Mouse (Mus musculus) hindbrain, embryonic 11.5 days (tissue): Measurements from ENCODE around the gene Bfsp1. TPM values are rescaled to one million over a fixed set of nuclear protein-coding genes. Genes with fewer than 3 reads are reported as not detected.
A peak's percentile ranks its signal among the peaks of the same experiment; 100 is the strongest.

Experiments used
- ATAC-seq: fragments of 200-750 bp; cut with Nextera tagmentation; 2 replicates; pipeline ENCODE4 v1.8.0; 2017; ENCODE audit warnings: mild to moderate bottlenecking, moderate TSS enrichment, moderate library complexity; ENCODE audit not compliant: low FRiP score
- DNase-seq: peaks from one replicate; pipeline ENCODE4 v3.0.0-alpha.2; 2015; ENCODE audit warnings: low spot score
- H3K27ac ChIP-seq: fragments of 300-500 bp; sonication (generic); 2 replicates; pipeline ENCODE4 v1.5.1; 2014; ENCODE audit warnings: mild to moderate bottlenecking, low read depth, low read length
- H3K27me3 ChIP-seq: fragments of 300-500 bp; sonication (generic); 2 replicates; pipeline ENCODE4 v1.6.1; 2014; ENCODE audit warnings: mild to moderate bottlenecking, low read length, moderate library complexity, mixed read lengths; ENCODE audit not compliant: control insufficient read depth, insufficient read depth
- H3K36me3 ChIP-seq: fragments of 300-500 bp; sonication (generic); 2 replicates; pipeline ENCODE4 v1.6.1; 2014; ENCODE audit warnings: mild to moderate bottlenecking, low read length, moderate library complexity, mixed read lengths; ENCODE audit not compliant: control insufficient read depth, insufficient read depth
- H3K4me1 ChIP-seq: fragments of 300-500 bp; sonication (generic); replicated peaks from 2 replicates; pipeline ENCODE4 v1.6.1; 2014; ENCODE audit warnings: low read length, mixed read lengths; ENCODE audit not compliant: control insufficient read depth, insufficient read depth
- H3K4me2 ChIP-seq: fragments of 300-500 bp; sonication (generic); replicated peaks from 2 replicates; pipeline ENCODE4 v1.6.1; 2014; ENCODE audit warnings: mild to moderate bottlenecking, low read depth, low read length
- H3K4me3 ChIP-seq: fragments of 300-500 bp; sonication (generic); 2 replicates; pipeline ENCODE4 v1.5.1; 2014; ENCODE audit warnings: low read depth, low read length
- H3K9ac ChIP-seq: fragments of 300-500 bp; sonication (generic); 2 replicates; pipeline ENCODE4 v1.6.1; 2014; ENCODE audit warnings: low read depth, low read length
- H3K9me3 ChIP-seq: fragments of 300-500 bp; sonication (generic); 2 replicates; pipeline ENCODE4 v1.6.1; 2016; ENCODE audit warnings: low read length; ENCODE audit not compliant: control insufficient read depth
- WGBS: fragments of 180-500 bp; shearing (Covaris S2); extraction: QIAGEN DNeasy Blood & Tissue Kit; methylation state at CpG from one replicate; pipeline ENCODE4 v1.1.7; 2014; 5-methylcytosine and 5-hydroxymethylcytosine counted together
- polyA plus RNA-seq: library from polyadenylated mRNA; unstranded; fragments of >200 nt; fragmentation: Nextera tagmentation; extraction: Ambion mirVana; gene quantifications from 2 replicates; pipeline ENCODE4 v1.2.1, GENCODE M21; 2014

Bfsp1 gene
- 0.79 and 0.85 TPM in 2 replicates for polyA plus RNA-seq

- H3K4me1 ChIP-seq: no peaks in the 10 kb centered on the region
- no peaks in the 10 kb centered on the region for H3K36me3 ChIP-seq
- ATAC-seq (peak; percentile 85), DNase-seq (peak; percentile 76)
- peak within 1 kb of the TSS; percentile 38 for H3K4me3 ChIP-seq
- peak within 1 kb of the TSS; percentile 73 for H3K4me2 ChIP-seq
- H3K9me3 ChIP-seq: no peaks in the 10 kb centered on the region
- H3K9ac ChIP-seq: peak within 1 kb of the TSS; percentile 81
- H3K27me3 ChIP-seq: peaks cover 4% of the 10 kb centered on the region; the same call in 1 of the 2 replicates
- H3K27ac ChIP-seq: peak within 1 kb of the TSS; percentile 17; the same call in 1 of the 2 replicates
- WGBS: 3% methylated on average over 84 of the region's 86 CpGs
Measured at GRCm38 (mm10) chr2:143862484-143863231, at the start of gene Bfsp1. TSS of gene Bfsp1 (minus strand) at chr2:143863173.

GRCm38 (mm10) chr2:143912199-143912598 lies 49.2 kb upstream of the Bfsp1 start:
- WGBS: 84% methylated on average over 2 of the region's 2 CpGs
- Histone ChIP-seq H3K27ac (no peak overlapping the region), H3K9ac (no peak overlapping the region), H3K4me2 (no peak overlapping the region), H3K36me3 (no peaks in the 10 kb centered on the region), H3K27me3 (no peaks in the 10 kb centered on the region), H3K4me1 (no peaks in the 10 kb centered on the region), H3K4me3 (no peak overlapping the region), H3K9me3 (no peaks in the 10 kb centered on the region)
- ATAC-seq: no peak
- no peak for DNase-seq

GRCm38 (mm10) chr2:143909230-143909629 lies 46.3 kb upstream of the Bfsp1 start:
- no peak overlapping the region for H3K4me3 ChIP-seq
- no peaks in the 10 kb centered on the region for H3K9me3 ChIP-seq
- H3K9ac ChIP-seq: no peak overlapping the region
- WGBS: 88% methylated on average over 2 of the region's 2 CpGs
- no peaks in the 10 kb centered on the region for H3K27me3 ChIP-seq
- no peak for DNase-seq
- ATAC-seq: no peak
- no peak overlapping the region for H3K4me2 ChIP-seq
- H3K27ac ChIP-seq: no peak overlapping the region
- H3K4me1 ChIP-seq: no peaks in the 10 kb centered on the region
- H3K36me3 ChIP-seq: no peaks in the 10 kb centered on the region

- no peaks in the 10 kb centered on the region for H3K27me3 ChIP-seq
Measured at GRCm38 (mm10) chr2:143904896-143905295, 41.9 kb upstream of the Bfsp1 start.

GRCm38 (mm10) chr2:143903376-143904045 lies 40.5 kb upstream of the Bfsp1 start:
- Histone ChIP-seq H3K4me1 (no peaks in the 10 kb centered on the region), H3K4me3 (no peak overlapping the region), H3K36me3 (no peaks in the 10 kb centered on the region), H3K27me3 (no peaks in the 10 kb centered on the region), H3K27ac (no peak overlapping the region), H3K4me2 (no peak overlapping the region), H3K9me3 (no peaks in the 10 kb centered on the region), H3K9ac (no peak overlapping the region)
- WGBS: 82% methylated on average over 9 of the region's 9 CpGs
- ATAC-seq (no peak), DNase-seq (no peak)

More at GRCm38 (mm10) chr2:143904896-143905295, 41.9 kb upstream of the Bfsp1 start:
- H3K36me3 ChIP-seq: no peaks in the 10 kb centered on the region
- no peak overlapping the region for H3K9ac ChIP-seq
- H3K9me3 ChIP-seq: no peaks in the 10 kb centered on the region
- H3K4me1 ChIP-seq: no peaks in the 10 kb centered on the region
- DNase-seq: no peak
- no peak overlapping the region for H3K4me2 ChIP-seq
- no peak for ATAC-seq
- H3K27ac ChIP-seq: no peak overlapping the region
- 87% methylated on average over 5 of the region's 5 CpGs for WGBS
- no peak overlapping the region for H3K4me3 ChIP-seq

- no peak for ATAC-seq
- H3K27me3 ChIP-seq: no peaks in the 10 kb centered on the region
- H3K9me3 ChIP-seq: no peaks in the 10 kb centered on the region
- no peaks in the 10 kb centered on the region for H3K4me1 ChIP-seq
- no peak overlapping the region for H3K27ac ChIP-seq
- no peak for DNase-seq
- 84% methylated on average over 5 of the region's 5 CpGs for WGBS
- H3K36me3 ChIP-seq: no peaks in the 10 kb centered on the region
- no peak overlapping the region for H3K9ac ChIP-seq
- H3K4me3 ChIP-seq: no peak overlapping the region
- H3K4me2 ChIP-seq: no peak overlapping the region
Measured at GRCm38 (mm10) chr2:143900821-143901351, 37.9 kb upstream of the Bfsp1 start.

GRCm38 (mm10) chr2:143899470-143900220 lies 36.7 kb upstream of the Bfsp1 start:
- no peak overlapping the region for H3K9ac ChIP-seq
- H3K27me3 ChIP-seq: no peaks in the 10 kb centered on the region
- no peaks in the 10 kb centered on the region for H3K9me3 ChIP-seq
- no peak for DNase-seq
- ATAC-seq: no peak
- no peak overlapping the region for H3K27ac ChIP-seq
- WGBS: 96% methylated on average over 9 of the region's 9 CpGs
- H3K4me2 ChIP-seq: no peak overlapping the region
- no peaks in the 10 kb centered on the region for H3K36me3 ChIP-seq
- no peaks in the 10 kb centered on the region for H3K4me1 ChIP-seq
- no peak overlapping the region for H3K4me3 ChIP-seq

GRCm38 (mm10) chr2:143891302-143892048 lies 28.5 kb upstream of the Bfsp1 start:
- H3K9me3 ChIP-seq: no peaks in the 10 kb centered on the region
- no peak for DNase-seq
- 88% methylated on average over 10 of the region's 10 CpGs for WGBS
- H3K27me3 ChIP-seq: no peaks in the 10 kb centered on the region
- H3K27ac ChIP-seq: no peak overlapping the region
- no peak for ATAC-seq
- no peak overlapping the region for H3K4me2 ChIP-seq
- no peaks in the 10 kb centered on the region for H3K36me3 ChIP-seq
- H3K4me3 ChIP-seq: no peak overlapping the region
- no peak overlapping the region for H3K9ac ChIP-seq
- no peaks in the 10 kb centered on the region for H3K4me1 ChIP-seq
